Mouse (Mus musculus): ENCODE data around the gene Amer1. TPM values are rescaled to one million over a fixed set of nuclear protein-coding genes. Genes with fewer than 3 reads are reported as not detected.

Gene Amer1
- polyA plus RNA-seq (2017; shearing (Covaris generic)) = 1.4 TPM

DNA sequence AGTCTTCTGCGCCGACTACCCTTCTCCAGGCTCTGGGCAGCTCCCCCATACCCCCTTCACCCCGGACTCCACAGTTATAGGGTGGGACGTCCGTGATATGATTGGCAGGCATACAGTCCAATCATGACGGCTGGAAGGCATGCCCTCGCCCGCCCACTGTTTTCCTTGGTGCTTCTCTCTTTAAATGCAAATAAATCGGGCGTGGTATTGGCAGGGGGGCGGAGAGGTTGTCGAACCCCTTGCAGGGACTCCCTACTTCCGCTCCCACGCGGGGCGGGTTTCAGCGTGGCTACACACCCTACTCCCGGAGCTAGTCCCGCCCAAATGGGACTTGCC is at the start of gene Amer1:
Gene Amer1 (minus strand): TSS at position 97 of the 336 bp plus-strand sequence.

Other genes starting within 250 kb of the Amer1 start
- gene Arhgef9, start 248.0 kb downstream of the Amer1 start, polyA plus RNA-seq (2017; shearing (Covaris generic)) = 0.77 TPM
- gene Asb12, start 113.1 kb upstream of the Amer1 start, polyA plus RNA-seq (2017; shearing (Covaris generic)) = not detected
- not detected for gene Pfn5, start 113.2 kb upstream of the Amer1 start, polyA plus RNA-seq (2017; shearing (Covaris generic))
- 2.1 TPM for gene Zc4h2, start 213.6 kb upstream of the Amer1 start, polyA plus RNA-seq (2017; shearing (Covaris generic))